Mouse (Mus musculus) G1E-ER4 (cell line): Measurements from ENCODE around the gene Hsph1. TPM values are rescaled to one million over a fixed set of nuclear protein-coding genes. Genes with fewer than 3 reads are reported as not detected.

ENCODE experiments used
- GATA1 ChIP-seq: IDR thresholded peaks from one replicate; pipeline ENCODE4 v1.8.0; 2012; ENCODE audit warnings: low read length, inconsistent platforms
- polyA plus RNA-seq: library from polyadenylated mRNA; stranded (reverse); fragments of >175 nt; gene quantifications from 2 replicates; pipeline ENCODE4 v1.2.3, GENCODE M21; 2012

Hsph1 gene
- polyA plus RNA-seq, 1 experiment: 256 TPM

- TF ChIP-seq GATA1: no peak
Observed at GRCm38 (mm10) chr5:149617776-149618425, 18.3 kb downstream of the Hsph1 start.

GRCm38 (mm10) chr5:149616817-149617216, 19.4 kb downstream of the Hsph1 start:
- no peak for TF ChIP-seq GATA1

GRCm38 (mm10) chr5:149616138-149616537, 20.0 kb downstream of the Hsph1 start:
- TF ChIP-seq GATA1: no peak

- no peak for TF ChIP-seq GATA1
Observed at GRCm38 (mm10) chr5:149612740-149613139, 23.4 kb downstream of the Hsph1 start.

- TF ChIP-seq GATA1: no peak
Observed at GRCm38 (mm10) chr5:149612165-149612518, 24.0 kb downstream of the Hsph1 start.

- no peak for TF ChIP-seq GATA1
Observed at GRCm38 (mm10) chr5:149611476-149612164, 24.6 kb downstream of the Hsph1 start.

- no peak for TF ChIP-seq GATA1
Observed at GRCm38 (mm10) chr5:149607083-149607720, 29.0 kb downstream of the Hsph1 start.

GRCm38 (mm10) chr5:149603241-149603640, 32.9 kb downstream of the Hsph1 start:
- no peak for TF ChIP-seq GATA1

- no peak for TF ChIP-seq GATA1
Observed at GRCm38 (mm10) chr5:149601996-149602395, 34.2 kb downstream of the Hsph1 start.

- no peak for TF ChIP-seq GATA1
Observed at GRCm38 (mm10) chr5:149597351-149597750, 38.8 kb downstream of the Hsph1 start.

- no peak for TF ChIP-seq GATA1
Observed at GRCm38 (mm10) chr5:149594215-149594614, 42.0 kb downstream of the Hsph1 start.

- TF ChIP-seq GATA1: no peak
Observed at GRCm38 (mm10) chr5:149589932-149590331, 46.2 kb downstream of the Hsph1 start.

- no peak for TF ChIP-seq GATA1
Observed at GRCm38 (mm10) chr5:149588814-149589534, 47.2 kb downstream of the Hsph1 start.

- TF ChIP-seq GATA1: no peak
Observed at GRCm38 (mm10) chr5:149587327-149587895, 48.8 kb downstream of the Hsph1 start.

- no peak for TF ChIP-seq GATA1
Observed at GRCm38 (mm10) chr5:149585910-149586309, 50.3 kb downstream of the Hsph1 start.

GRCm38 (mm10) chr5:149585231-149585630, 50.9 kb downstream of the Hsph1 start:
- TF ChIP-seq GATA1: no peak
